Mouse (Mus musculus): Measurements from ENCODE around the gene Gpr4.

The Gpr4 gene

DNA sequence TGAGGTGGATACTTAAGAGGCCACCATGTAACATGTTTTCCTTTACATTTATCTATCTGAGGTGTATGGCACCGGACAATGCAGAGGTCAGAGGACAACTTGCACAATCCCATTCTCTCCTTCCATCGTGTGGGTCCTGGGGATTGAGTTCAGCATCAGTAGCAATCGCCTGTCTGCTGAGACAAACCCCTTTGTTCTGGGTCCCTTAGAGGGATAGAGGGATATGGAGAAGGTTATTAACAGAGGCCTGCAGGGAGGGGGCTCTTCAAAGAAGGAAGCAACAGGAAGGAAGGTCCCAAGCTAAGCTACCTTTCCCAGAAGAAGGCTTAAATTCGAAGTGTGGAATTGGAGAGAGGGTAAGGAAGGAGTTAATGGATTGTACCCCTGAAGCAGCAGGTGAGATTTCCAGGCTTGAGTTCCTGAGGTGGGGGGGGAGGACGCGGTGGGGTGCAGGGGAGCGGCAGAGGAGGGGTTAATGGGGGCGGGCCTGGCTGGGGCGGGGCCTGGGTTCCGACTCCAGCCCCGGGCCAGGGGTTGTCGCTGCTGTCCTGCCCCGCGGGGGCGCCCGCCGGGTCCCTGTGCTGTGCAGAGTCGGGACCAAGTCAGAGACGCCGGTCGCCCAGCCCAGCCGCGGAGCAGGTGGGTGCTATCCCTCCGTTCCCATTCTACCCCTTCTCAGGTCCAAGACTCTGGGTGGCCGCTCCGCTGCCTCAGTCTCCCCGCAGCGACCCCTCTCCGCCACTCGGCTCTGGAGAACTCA lies at the start of gene Gpr4:
TSS of gene Gpr4 (plus strand) at position 543 of the 760 bp plus-strand sequence.
- no peak for DNase-seq (ENCODE audit: extremely low read depth, insufficient read length, low spot score)

GRCm38 (mm10) chr7:19162928-19163327 lies 49.4 kb upstream of the Gpr4 start:
- no peak for DNase-seq (ENCODE audit: extremely low read depth, insufficient read length, low spot score)

GRCm38 (mm10) chr7:19163752-19164151 lies 48.6 kb upstream of the Gpr4 start:
- DNase-seq (ENCODE audit: extremely low read depth, insufficient read length, low spot score): no peak

- DNase-seq (ENCODE audit: extremely low read depth, insufficient read length, low spot score): no peak
Observed at GRCm38 (mm10) chr7:19164189-19164588, 48.1 kb upstream of the Gpr4 start.

DNA sequence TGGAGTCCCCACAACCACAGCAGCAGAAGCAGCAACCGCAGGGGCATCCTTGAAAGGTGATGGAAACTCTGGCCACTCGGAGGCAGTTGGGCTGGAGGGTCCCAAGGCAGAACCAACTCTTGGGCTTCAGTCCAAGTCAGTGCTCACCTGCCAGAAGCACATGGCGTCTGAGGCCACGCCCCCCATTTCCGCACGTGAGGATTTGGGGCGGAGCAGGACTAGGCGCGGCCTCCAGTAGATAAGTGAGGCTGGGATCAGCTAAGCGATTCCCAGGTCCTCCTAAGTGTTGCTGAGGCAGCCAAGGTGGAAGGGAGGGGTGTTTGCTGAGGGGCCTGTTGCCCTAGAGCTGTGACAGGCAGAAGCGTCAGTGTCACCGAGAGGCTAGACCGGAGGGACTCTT lies 47.4 kb upstream of the Gpr4 start:
- no peak for DNase-seq (ENCODE audit: extremely low read depth, insufficient read length, low spot score)

DNA sequence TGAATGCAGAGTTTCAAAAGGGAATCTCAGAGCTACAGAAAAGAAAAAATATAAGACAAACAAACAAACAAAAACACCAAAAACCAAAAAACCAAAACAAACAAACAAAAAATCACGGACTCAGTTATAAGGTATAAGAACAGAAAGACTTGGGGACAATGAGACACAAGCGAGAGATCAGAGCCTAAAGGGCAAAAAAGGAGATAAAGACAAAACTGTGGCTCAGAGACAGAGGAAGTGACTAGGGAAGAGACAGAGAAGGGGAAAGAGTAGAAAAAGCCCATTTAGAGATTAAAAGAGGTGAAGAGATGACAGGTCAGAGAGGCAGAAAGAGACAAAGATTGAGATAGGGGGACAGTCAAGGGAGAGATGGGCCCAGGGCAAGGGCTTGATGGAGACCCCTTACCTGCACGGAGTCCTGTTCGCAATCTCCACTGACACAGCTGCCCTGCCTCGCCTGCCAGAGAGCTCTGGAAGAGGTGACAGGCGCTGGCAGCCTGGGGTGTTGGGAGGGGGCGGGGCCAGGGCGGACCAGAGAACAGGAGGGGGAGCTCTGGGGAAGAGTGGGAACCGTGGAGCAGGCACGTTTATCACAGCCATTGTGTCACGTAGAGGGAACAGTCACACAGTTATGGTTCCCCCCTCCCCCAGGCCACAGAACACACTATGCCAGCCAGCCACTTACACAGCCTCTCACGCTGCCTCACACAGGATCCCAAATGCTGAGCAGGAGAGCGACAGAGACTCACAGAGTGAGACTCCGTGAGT lies 46.5 kb upstream of the Gpr4 start, which contains the start of gene Gipr:
TSS of gene Gipr (minus strand) at position 472 of the 768 bp plus-strand sequence.
- no peak for DNase-seq (ENCODE audit: extremely low read depth, insufficient read length, low spot score)

GRCm38 (mm10) chr7:19166990-19167389 lies 45.3 kb upstream of the Gpr4 start:
- no peak for DNase-seq (ENCODE audit: extremely low read depth, insufficient read length, low spot score)

DNA sequence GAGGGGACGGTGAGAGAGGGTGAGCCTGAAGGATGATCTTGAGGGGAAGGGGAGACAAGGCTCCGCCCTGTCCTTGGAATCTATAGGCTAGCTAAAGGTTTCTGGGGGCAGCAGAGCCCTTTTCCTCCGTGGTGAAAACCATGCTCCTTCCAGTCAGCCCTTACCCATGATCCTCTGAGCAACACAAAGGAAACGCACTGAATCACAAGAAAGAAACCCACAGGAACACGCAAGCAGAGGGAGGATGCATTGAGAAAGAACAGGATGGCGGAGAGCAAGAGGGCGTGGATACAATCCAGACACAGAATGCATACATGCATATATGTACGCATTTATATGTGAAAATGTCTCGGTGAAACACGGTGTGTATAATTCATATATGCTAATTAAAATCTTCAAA lies 42.8 kb upstream of the Gpr4 start:
- no peak for DNase-seq (ENCODE audit: extremely low read depth, insufficient read length, low spot score)

- no peak for DNase-seq (ENCODE audit: extremely low read depth, insufficient read length, low spot score)
Observed at GRCm38 (mm10) chr7:19170142-19170541, 42.2 kb upstream of the Gpr4 start.

- no peak for DNase-seq (ENCODE audit: extremely low read depth, insufficient read length, low spot score)
Observed at GRCm38 (mm10) chr7:19171831-19172230, 40.5 kb upstream of the Gpr4 start.

DNA sequence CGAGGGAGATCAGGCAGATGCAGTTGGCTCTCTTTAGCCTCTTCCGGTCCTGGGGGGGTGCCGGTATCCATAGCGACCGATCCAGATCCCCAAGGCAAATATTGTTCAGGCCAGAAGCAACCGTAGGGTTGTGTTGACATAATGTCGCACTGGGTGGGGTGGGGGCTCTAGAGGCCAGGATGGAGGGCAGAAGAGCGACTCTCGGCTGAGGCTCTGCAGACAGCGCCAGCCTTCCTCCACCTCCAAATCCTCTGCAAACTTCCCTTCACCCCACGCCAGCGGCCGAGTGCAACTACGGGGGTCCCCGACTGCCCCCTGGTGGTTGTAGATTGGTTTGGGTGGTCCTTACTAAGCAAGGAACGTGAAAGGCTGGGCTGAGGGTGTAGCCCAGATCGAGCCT lies 39.5 kb upstream of the Gpr4 start:
- no peak for DNase-seq (ENCODE audit: extremely low read depth, insufficient read length, low spot score)

DNA sequence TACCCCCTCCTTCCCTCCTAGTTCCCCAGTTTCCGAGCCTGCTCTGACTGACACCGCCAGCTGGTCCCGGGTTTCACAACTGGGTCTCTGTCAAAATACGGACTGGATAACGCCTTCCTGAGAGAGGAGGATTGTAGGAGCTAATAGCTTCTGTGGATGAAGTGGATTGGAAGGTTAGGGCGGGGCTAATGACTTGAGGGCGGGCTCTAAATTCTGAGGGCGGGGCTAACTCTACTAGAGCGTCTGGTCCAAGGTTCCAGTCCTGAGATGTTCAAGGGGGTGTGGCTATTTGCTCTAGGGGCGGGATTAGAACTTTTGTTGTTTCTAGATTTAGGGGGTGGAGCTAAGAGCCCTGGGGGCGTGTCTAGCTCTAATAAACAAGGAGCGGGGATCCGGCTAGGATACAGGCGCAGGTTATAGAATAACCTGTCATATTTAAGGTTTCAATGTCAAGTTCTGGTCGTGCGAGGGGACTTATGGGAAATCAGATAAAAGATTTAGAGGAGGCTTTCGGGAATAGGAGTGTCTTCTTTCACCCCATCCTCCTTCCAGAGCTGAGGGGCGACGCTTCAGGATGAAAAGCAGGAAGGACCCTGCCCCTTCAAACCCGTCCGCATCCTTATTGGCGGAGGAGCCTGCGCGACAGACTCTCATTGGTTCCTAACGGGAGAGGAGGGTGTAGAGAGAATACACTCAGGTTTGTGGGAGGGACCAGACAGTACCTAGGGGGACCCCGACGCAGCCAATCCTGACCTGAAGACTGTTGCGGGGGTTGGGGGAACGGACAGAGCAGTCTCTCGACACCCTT lies 36.4 kb upstream of the Gpr4 start, which contains the start of gene Eml2:
TSS of gene Eml2 (plus strand) at position 714 of the 808 bp plus-strand sequence.
- no peak for DNase-seq (ENCODE audit: extremely low read depth, insufficient read length, low spot score)

DNA sequence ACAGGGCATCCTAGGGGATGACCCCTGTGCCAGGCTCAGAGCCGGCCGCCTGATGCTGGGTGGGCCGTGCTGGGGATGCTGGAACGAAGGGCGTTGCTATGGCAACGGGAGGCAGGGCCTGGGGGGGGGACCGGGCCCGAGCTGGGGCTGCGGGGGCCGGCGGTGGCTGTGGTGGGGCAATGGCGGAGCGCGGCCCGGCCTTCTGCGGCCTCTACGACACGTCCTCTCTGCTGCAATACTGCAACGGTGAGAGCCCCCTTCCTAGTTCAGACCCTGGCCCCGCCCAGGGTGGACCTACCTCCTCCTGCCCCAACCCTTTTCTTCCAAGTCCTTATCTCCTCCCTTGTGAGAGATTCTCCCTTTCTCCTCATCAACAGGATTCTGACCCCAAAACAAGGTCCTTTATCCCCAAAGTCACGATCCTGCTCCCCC lies 35.8 kb upstream of the Gpr4 start:
- DNase-seq (ENCODE audit: extremely low read depth, insufficient read length, low spot score): no peak

DNA sequence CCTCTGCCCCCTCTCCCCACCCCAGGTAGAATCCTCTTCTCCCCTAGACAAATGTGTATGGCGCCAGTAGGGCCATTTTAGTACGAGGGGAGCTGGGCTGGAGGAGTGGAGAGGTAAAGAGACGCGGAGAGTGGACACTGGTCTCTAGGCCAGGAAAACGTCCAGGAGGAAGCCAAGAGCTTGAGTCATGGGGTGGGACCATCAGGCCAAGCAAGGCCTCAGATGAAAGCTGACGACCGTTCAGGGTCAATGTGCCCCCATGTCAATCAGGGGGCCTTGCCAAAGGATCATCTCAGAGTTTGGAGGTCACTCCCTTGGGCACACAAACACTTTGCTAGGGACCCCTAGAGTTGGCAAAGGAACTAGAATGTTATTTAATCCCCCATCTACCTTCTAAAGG lies 35.1 kb upstream of the Gpr4 start:
- DNase-seq (ENCODE audit: extremely low read depth, insufficient read length, low spot score): no peak

DNA sequence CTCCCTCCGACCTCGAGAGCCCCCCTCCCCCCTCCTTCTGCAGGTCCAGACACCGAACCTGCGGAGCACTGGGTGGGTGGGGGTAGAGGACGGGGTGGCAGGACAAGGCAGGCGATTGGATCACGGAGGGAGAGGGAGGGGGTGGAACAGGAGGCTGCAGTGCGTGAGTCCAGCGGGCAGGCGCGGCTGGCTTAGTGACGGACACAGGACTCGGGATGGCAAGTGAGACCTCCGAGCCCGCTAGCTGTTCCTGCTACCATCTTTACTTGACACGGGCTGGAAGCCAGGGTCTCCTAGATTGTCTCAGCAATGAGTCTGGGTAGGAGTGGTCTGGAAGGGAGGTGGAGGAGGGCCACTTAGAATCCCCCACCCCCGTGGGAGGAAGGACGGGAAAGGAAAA lies 34.3 kb upstream of the Gpr4 start:
- DNase-seq (ENCODE audit: extremely low read depth, insufficient read length, low spot score): no peak

DNA sequence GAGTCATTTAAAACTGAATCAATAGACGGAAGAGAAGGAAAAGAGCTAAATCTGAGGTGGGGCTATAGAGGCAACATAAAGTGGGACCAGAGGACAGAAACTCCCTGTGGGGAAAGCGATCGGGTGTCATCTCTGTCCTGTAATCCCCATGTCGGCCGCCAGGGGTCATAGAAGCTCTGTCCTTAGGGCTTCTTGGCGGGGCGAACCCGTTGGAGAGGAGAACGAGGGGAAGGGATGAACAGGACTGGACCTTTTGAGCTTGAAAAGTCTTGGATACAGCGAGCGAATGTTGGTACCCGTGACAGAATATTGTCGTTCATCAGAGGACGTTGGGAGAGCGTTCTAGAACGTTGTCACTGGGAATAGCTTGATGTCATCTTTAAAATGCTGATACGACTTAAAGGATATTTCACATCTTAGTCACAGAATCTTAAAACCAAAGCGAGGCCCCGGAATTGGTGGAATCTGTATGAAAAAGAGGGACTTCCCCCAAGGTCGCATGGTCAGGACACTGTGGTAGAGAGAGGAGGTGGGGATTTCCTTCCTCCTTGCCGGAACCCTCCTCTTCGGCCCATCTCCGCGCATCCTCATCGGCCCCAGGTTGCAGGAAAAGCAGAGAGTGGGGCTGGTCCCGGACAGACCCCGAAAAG lies 33.8 kb upstream of the Gpr4 start:
- no peak for DNase-seq (ENCODE audit: extremely low read depth, insufficient read length, low spot score)

- no peak for DNase-seq (ENCODE audit: extremely low read depth, insufficient read length, low spot score)
Observed at GRCm38 (mm10) chr7:19179173-19179572, 33.2 kb upstream of the Gpr4 start.

DNA sequence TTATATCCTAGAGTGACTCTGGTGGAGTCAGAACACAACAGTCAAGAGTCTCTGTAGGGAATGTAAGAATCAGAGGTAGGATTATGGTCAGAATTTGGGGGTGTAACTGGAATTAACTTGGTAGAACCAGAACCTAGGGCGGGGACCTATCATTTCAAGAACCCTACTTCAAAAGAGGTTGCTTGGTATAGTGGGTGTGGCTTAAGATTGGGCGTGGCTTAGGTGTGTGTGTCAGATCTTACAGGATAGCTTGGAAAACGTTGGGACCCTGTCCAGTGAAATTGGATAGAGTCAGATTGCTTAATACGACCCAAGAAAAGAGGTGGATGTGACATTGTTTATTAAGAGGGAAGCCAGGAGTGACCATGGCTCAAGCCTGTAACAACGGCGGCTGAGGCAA lies 32.4 kb upstream of the Gpr4 start:
- DNase-seq (ENCODE audit: extremely low read depth, insufficient read length, low spot score): no peak

- peak; percentile 50 for DNase-seq (ENCODE audit: extremely low read depth, insufficient read length, low spot score)
Observed at GRCm38 (mm10) chr7:19180862-19181429, 31.4 kb upstream of the Gpr4 start.

DNA sequence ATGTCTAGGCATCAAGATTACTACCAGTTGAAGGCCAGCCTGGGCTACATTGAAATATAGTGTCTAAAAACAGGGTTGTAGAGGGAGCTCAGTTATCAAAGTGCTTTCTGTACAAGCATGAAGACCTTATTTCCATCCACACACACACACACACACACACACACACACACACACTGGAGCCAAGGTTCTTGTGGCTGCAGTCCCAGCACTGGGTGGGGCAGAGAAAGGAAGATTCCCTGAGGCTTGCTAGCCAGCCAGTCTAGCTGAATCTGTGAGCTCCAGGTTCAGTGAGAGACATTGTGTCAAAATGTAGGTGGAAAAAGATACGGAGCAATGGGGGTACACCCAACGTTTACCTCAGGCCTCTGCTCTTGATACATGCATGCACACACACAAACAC lies 28.1 kb upstream of the Gpr4 start:
- peak; percentile 31 for DNase-seq (ENCODE audit: extremely low read depth, insufficient read length, low spot score)

Data from 3134 (cell line).